Mouse (Mus musculus) frontal cortex, postnatal 10 days (tissue): ENCODE results near the gene Coil.
"Not testable (repeated sequence)": the region's sequence is repeated elsewhere in the genome, so short reads cannot be mapped to it uniquely, and the experiment has no call there.

Experiments used
- DNase-seq, 2 experiments: peaks; one replicate each; pipeline ENCODE4 v3.0.0; 2022; ENCODE audit warnings: low spot score in 2 of 2, mixed read lengths in 1 of 2

Coil gene

DNA sequence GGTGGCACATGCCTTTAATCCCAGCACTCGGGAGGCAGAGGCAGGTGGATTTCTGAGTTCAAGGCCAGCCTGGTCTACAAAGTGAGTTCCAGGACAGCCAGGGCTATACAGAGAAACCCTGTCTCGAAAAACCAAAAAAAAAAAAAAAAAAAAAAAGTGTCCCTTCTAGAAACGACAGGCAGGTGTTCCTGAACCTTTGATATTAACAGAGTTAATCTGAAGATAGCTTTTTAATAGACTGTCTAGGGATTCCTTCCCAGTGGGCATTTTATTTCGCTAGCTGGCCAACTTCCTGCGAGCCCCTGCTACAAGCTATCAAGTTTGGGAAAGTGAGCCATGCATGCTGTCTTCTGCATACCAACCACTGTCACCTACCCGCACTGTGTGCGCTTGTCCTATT lies 71.0 kb downstream of the Coil start:
- not testable (repeated sequence) for DNase-seq
